Mouse (Mus musculus) erythroblast, adult 5-6 weeks (primary cell): ENCODE measurements around the gene Fga. TPM values are rescaled to one million over a fixed set of nuclear protein-coding genes. Genes with fewer than 3 reads are reported as not detected.

Experiments used
- ATAC-seq: replicated peaks from 2 replicates; pipeline ENCODE4 v1.8.0; 2016; ENCODE audit warnings: moderate number of reproducible peaks, mild to moderate bottlenecking, moderate TSS enrichment, inconsistent platforms; ENCODE audit not compliant: poor library complexity, low FRiP score, severe bottlenecking
- total RNA-seq, 2 experiments: library from RNA; stranded (forward) in 1 of 2; stranded (reverse) in 1 of 2; fragments of 150-400 nt in 1 of 2; fragments of 200-764, 138-1000 nt in 1 of 2; gene quantifications; 2 replicates each; pipeline versions ENCODE4 v1.2.3 to v1.2.4; 2015 to 2017; ENCODE audit warnings: low replicate concordance in 2 of 2

Gene Fga
- not detected in 2 replicates for total RNA-seq (2015; ENCODE audit: low replicate concordance)
- total RNA-seq (2017; ENCODE audit: low replicate concordance): not detected in 2 replicates

DNA sequence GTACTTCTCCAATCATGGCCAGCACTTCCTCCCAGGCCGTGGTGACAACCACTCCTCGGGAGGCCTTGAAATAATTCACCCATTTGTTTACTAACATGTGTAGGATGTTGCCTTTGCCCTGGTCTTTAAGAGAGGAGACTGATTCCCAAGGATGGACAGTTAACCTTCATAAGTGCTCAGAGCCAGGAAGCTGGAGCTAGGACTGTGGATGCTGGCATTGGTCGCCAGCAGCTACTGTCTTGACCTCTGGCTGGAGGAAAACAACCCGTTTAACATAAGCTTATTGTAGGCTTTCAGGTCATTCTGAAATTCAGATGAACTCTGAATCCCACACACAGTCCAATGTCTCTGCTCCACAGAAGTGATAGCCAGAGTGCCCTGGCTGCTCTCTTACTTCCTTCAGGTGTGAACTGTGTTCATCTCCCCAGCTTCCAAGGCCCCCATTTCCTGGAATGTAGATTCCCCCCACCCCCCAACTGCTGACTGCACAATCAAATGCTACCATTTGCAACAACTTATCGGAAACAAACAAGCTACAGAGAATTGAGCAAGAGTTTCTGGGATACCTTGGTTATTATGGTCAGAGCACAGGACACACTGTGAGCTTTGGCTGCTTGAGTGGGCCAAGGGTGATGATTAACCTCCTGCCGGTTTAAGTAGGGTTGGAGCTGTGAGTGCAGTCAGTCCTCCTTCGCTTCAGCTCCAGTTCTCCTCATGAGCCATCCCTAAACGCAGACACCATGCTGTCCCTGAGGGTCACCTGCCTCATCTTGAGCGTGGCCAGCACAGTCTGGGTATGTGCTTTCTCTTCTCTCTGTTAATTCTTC, at the start of gene Fga:
TSS of gene Fga (plus strand) at position 602 of the 827 bp plus-strand sequence.
- no peak for ATAC-seq

DNA sequence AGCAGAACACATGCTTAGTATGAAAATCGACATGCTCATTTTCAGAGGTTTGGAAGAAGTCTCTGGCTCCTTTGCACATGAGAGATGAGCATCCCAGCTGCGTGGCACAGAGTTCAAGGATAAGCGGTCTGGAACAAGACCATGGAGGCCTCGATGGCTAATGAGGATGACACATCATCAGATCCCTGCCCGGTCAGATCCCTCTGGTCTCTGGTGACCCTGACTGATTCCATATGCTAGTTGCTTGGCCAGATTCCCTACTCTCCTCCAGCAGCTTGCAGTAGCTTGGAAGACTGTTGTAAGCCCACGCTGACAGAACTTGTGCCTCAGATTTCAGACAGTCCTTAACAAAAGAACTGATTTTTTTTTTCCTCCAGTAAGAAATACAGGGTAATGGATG, 45.1 kb upstream of the Fga start:
- ATAC-seq: no peak

DNA sequence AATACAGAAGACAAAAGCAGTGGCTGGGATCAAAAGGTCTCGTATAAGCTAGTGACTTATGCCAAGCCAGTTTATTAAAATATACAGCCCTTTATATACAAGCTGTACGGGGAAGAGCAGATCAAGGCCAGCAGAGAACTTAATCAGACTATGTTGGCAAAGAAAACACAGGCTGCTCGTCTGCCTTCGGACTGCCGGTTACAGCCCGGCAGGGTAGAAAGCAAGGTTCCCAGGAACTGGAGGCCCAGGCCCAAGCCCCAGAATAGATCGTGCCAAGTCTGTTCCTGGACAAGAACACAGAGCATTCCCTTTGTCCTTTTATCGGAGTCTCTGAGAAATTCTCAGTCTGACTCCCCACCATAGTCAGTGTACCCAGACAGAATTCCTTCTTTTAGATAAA, 44.0 kb upstream of the Fga start:
- ATAC-seq: no peak

DNA sequence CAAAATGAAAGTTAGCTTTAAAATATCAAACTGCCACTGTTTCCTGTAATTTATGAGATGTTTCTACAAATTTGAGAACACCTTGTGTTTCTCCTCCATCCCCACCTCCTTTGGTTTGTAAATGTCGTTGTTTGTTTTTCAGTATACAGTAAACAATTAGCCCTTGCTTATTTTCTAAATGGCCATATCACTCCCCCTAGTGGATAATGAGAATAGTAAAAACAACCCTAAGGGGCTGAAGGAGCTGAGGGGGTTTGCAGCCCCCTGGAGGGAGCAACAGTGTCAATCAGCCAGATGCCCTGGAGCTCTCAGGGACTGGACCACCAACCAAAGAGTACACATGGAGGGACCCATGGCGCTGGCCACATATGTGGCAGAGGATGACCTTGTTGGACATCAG, 41.0 kb upstream of the Fga start:
- no peak for ATAC-seq

DNA sequence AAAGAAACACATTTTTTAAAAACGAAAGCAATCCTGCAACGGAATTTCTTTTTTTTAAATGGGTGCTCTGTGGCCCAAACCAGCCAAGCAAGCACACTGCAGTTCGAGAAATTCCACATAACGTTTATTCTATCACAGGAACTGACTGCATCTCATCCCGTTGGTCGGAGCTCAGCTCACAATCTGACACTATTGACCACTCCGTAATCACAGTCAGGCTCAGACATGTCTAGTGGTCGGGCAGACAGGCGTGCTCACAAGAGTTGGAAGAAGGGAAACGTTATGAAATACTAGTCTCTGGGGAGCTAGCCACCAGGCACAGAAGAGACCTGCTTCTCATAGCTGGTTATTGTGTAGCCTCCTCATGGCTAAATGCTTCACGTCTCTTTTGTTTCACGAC, 33.9 kb upstream of the Fga start:
- ATAC-seq: no peak

DNA sequence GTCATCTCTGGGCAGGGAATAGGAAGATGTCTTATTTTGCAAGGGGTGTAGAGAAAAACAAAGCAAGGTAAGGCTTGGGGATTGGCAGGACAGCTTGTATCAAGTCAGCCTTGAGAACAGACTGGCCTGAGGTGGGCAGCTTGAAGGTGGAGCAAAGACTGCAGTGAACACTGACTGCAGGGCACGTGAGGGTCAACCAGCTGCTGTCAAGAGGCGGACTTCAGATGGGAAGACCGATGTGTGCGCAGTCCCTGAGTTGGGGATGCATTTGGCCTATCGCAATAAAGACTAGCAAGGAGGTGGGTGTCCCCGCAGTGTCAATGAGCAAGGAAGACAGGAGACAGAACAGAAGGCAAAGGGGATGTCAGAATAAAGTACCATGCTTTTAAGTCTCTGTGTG, 32.9 kb upstream of the Fga start:
- no peak for ATAC-seq

DNA sequence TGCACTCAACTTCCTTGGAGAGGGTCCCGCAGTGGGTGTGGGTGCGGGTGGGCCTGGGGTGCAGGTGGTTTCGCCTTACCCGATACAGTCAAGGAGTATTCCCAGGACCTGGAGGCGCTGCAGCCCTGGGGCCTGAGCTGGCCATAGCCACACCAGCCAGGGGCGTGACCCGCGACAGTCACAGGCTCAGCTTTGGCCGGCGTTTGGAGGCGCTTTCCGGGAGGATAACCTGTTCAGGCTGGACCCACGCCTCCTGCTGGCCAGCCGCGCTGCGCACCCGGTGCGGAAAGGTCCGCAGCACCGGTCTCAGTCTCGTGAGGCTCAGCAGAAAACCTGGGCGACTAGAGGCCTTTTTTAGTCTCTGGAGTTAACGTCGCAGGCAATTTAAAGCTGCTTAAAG, 30.5 kb upstream of the Fga start:
- no peak for ATAC-seq

DNA sequence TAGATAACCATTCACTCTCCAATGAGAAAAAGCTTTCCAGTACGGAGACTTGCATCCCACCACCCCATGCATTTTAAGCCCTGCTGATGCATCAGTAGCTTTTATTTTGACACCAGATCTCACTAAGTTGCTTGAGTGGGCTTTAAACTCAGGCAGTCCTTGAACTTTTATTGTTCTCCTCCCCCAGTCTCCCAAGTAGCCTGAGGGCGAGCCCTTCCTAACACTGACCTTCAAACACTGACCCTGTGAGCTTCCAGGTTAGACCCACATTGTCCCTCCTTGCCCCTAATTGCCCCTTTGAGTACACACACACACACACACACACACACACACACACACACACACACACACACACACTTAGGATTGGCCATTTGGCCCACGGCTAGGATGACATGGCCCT, 29.2 kb upstream of the Fga start:
- ATAC-seq: no peak

DNA sequence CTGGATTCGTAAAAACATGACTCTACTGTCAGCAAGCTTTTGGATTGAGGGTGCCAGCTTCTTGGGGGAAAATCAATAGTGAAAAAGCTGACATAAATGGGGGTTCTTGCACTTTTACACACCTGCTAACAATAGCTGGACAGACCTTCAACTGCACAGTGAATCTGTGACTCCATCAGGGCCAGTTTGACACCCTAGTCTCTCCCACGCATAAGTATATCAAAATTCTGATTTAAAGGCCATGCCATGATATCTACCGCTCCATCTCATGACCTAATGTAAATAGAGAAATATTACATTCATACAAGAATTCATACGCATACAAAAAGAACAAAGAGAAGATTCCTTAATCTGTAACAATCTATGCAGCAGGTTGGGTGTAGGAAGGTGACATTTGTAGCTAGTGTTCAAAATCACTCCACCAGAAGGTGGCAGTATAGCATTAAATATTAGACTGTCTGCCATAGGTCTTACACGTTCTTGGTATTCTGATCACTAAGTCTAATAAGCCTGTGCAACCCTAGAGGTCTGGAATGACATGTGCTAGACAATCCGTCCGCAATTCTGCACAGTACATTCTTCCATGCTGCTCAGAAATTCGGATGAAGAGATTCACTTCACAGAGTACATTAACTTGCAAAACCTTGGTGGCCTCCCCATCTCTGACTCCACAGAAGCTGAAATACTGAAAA, 27.0 kb upstream of the Fga start:
- ATAC-seq: no peak

DNA sequence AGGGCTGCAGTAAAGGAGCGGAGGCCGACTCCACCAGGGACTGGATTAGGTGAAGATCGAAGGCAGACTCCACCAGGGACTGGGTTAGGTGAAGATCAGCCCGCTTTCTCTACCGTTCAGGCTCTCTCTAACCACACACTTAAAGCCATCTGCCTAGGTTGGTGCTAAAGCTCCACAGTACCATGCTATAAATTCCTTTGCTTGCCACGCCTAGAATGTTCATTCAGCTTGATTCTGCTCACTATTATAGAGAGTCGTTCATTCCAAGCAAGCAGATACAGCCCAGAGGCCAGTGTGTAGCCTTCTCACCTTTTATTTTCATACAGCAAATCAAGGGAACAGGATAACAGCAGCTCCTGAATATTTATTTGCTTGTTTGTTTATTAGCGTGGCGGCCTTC, 25.9 kb upstream of the Fga start:
- no peak for ATAC-seq

DNA sequence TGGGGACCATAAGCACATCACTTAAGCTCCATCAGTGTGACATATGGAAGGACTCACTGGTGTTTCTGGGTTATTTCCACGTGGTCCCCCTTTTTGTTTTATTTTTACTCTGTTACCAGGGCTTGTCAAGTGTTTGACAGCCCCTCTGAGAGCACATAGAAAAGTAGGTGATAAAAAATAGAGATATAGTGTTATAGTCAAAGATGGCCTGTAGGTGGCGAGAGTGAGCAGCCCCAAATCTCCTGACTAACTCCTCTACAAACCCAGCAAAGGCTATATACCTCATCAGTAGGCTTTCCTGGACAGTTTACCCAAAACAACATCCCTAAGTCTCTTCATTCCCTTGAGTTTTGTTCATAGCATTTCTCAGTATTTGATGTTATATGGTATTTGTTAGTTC, 23.7 kb upstream of the Fga start:
- no peak; the same call in 1 of the 2 replicates for ATAC-seq

DNA sequence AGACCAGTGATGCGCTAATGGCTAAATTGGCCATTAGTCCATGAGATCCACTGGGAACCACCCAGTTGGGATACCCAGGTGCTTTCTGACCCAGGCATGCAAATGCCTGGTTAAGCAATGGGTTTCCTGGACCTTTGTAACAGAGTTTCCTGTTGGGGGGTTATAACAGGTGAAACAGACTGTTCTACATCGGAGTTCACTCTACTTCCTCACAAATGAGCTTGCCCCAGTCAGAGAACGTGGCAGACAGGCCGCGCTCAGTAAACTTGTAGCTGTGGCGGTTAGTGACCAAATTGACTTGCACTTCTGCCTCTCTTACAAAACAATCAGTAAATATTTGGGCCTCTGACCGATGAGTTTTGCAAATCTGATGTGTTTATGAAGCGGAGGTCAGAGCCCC, 22.8 kb upstream of the Fga start:
- ATAC-seq: no peak

DNA sequence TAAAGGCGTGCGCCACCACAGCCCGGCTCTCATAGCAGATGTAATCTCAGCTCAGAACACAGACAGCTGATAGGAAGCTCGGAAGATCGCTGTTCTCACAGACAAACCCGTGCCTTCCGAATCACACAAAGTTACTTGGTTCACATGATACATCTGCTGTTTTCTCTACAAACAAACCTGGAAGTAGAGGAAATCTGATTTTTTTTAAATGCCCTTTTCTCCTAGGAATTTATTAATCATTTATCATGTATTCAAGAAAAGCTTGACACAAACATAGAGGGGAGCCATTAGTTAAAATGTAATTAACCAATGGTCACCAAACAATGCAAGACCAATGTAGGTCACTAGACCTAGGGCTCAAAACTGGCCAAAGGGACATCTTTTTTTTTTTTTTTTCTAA, 21.1 kb upstream of the Fga start:
- ATAC-seq: no peak

DNA sequence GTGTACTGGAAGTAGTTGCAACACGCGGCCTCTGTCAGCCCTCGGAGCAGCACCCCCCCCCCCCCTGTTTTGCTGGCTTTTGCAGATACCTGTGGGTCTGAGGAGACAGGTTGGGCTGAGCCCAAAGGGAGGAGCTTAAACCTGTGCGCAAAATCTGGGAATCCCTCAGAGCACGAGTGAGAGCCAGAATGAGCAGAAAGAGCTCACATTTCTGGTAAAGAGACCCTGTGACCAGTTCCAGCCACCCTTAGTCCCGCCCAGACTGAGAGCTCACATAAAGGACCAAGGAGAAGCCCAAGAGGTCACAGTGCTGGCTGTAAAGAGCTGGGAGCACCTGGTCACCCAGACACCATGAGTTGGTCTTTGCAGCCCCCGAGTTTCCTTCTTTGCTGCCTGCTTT, 18.3 kb upstream of the Fga start, which contains the start of gene Fgg:
TSS of gene Fgg (plus strand) at position 168 of the 400 bp plus-strand sequence.
- ATAC-seq: no peak

DNA sequence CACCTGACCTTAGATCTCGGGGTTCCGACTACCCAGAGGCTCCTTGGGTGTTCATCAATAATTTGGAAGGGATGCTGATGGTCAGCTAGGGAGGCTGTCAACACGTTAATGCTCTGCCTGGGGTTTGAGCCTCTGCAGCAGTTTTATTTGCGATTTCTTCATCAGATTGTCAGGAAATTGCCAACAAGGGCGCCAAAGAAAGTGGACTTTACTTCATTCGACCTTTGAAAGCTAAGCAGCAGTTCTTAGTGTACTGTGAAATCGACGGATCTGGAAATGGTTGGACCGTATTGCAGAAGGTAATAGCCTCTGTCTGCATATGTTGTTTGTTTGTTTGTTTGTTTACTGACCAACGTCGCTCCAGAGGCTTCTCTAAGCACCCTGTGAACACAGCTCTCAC, 15.6 kb upstream of the Fga start:
- ATAC-seq: no peak

DNA sequence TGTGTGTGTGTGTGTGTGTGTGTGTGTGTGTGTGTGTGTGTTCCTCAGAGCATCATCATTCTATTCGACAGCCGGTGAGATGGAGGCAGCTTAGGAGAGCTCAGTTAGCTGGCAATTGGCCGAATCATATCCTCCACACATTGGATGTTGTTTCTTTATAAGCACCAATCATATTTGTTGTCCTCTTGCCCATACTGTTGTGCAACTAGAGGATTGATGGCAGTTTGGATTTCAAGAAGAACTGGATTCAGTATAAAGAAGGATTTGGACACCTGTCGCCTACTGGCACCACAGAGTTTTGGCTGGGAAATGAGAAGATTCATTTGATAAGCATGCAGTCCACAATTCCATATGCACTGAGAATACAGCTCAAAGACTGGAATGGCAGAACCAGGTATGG, 14.7 kb upstream of the Fga start:
- ATAC-seq: no peak

DNA sequence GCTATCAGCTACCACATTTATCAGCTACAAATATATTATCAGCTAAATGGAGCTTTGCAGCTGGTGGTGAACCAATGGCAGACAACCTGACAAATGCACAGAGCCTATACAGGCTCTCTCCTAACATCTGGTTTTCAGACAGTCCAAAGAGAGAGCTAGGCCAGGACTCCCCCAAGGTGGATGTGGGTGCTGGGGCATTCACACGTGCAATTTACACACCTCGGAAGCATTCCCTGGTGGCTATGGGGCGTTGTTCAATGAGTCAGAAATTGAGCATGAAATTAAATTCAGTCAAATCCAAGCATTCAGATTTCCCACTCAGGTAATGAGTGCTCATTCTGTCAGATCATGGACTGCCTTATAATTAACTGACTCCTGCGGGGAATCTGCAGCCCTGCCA, 14.3 kb upstream of the Fga start:
- no peak for ATAC-seq

DNA sequence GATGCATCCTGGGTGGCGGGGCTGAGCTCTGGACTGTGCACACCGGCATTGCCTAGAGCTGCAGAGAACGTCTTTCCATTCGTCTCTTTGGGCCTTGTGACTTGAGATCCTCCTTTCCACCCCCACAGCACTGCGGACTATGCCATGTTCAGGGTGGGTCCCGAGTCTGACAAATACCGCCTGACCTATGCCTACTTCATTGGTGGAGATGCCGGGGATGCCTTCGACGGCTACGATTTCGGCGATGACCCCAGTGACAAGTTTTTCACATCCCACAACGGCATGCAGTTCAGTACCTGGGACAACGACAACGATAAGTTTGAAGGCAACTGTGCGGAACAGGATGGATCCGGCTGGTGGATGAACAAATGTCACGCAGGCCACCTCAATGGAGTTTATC, 13.2 kb upstream of the Fga start:
- no peak for ATAC-seq

DNA sequence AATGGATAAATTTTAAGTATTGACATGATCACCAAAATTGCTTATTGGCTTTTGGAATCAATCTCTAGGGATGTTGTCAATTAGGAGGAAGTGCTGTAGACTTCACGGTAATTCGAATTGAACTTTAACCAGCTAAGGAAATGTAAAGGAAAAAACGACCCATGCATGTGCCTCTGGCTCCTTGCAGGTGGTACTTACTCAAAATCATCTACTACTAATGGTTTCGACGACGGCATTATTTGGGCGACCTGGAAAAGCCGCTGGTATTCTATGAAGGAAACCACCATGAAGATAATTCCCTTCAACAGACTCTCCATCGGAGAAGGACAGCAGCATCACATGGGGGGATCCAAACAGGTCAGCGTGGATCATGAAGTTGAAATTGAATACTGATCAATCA, 11.9 kb upstream of the Fga start:
- ATAC-seq: no peak

DNA sequence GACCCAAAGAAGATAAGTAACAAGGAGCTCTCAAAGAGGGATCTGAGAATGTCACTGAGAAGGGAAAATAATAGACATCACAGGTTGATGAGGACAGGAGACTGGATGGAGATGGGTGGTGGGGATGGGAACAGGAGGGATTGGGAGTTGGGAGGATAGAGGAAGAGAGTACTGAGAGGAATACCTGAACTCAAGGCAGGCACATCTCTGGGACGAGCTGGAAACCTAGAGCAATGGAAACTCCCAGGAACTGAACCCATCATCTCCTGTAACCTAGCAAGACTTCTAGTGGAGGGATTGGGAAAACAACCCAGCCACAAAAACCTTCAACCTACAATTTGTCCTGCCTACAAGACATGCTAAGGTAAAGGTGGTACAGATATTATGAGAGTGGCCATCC, 9.6 kb upstream of the Fga start:
- ATAC-seq: no peak

DNA sequence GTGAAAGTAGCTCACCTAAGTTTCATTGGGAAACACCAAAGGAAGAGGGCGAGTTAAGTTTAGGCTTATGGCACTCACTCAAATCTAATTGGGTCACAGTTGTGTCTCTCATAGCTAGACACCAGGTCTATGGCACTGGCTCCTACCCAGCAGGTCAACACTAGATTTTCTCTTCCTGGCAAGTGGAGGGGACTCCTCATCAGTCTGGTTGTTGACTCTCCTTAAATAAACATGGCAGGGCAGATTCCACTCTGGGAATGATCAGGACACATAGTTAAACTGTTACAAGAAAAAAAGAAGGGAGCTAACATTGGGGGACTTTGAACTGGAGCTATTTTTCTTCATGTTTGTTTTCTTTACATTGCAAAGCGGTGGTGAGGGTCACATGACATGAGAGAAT, 5.5 kb upstream of the Fga start:
- ATAC-seq: no peak
